Mouse (Mus musculus): ENCODE measurements around the gene Hist2h2be.
A peak's percentile ranks its signal among the peaks of the same experiment; 100 is the strongest.
"Not testable (repeated sequence)": the region's sequence is repeated elsewhere in the genome, so short reads cannot be mapped to it uniquely, and the experiment has no call there.

The Hist2h2be gene

DNA sequence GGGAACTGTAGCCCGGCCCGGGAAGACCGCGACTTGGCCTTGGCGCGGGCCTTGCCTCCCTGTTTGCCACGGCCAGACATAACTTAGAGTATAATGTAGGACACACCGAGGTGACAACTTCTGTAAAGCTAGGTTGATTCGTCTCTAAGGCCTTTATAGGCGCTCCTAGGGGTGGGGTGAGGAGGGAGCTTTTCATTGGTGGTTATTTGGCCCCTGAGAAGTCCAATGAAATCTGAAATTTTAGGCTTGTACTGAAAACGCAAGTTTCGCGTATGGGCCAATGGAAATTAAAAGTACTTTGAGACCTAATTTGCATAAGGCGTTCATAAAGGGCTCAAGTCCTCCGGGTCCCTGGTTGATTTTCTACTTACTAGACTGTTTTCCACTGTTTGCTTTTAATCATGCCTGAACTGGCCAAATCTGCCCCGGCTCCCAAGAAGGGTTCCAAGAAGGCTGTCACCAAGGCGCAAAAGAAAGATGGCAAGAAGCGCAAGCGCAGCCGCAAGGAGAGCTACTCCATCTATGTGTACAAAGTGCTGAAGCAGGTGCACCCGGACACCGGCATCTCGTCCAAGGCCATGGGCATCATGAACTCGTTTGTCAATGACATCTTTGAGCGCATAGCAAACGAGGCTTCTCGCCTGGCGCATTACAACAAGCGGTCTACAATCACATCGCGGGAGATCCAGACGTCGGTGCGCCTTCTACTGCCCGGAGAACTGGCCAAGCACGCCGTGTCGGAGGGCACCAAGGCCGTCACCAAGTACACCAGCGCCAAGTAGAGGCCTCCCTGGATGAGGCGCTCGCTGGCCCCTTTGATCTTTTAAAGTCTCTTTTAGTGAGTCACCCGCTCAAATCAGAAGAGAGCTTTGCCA lies at the start of gene Hist2h2be, which contains the start of gene Hist2h2ac:
Hist2h2be (plus strand) TSS at position 355 of the 875 bp plus-strand sequence.
Hist2h2ac (minus strand) TSS at position 116 of the 875 bp plus-strand sequence.
- no peak for DNase-seq (ENCODE audit: low read depth, low spot score)

GRCm38 (mm10) chr3:96171583-96172196 lies 49.2 kb upstream of the Hist2h2be start:
- no peak for DNase-seq (ENCODE audit: low read depth, low spot score)

DNA sequence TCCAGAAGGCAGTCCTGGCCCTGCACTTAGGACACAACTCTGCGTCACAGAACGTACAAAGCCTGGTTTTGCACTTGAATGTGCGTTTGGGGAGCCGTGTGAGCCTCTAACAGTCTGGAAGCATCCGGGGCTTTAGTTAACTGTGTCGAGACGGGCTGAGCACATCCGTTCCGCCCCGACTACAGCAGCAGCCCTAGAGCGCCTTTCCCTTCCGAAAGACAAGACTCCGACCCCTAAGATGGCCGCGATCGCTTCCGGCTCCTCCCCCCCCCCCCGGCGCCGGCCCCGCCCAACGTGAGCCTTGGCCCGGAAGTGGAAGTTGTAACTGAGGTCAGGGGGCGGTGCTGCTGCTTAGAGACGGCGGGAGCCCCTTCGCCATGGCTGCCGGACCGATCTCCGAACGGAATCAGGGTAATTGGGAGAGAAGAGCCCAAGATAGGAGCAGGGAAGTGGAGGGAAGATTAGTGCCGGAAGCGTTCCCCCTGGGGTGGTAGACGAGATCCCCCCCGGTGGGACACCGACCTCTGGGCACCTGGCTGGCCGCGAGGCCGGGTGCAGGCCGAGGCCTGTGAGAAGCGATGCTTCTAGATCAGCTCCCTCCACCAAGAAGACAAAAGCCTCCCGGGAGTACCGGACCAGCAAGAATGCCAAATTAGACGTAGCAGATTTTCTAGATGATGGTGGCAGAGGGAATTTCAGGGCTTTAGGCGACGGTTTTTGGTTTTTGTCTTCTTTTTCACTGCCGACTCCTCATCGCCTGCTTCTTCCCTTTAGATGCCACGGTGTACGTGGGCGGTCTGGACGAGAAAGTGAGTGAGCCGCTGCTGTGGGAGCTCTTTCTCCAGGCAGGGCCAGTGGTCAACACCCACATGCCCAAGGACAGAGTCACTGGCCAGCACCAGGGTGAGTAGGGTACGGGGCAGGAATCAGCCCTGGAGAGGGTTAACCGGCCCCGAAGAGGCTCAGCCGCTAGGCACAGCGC lies 48.4 kb upstream of the Hist2h2be start, which contains the start of gene Sf3b4:
Sf3b4 (plus strand) TSS at position 136 of the 982 bp plus-strand sequence.
- peak; percentile 77 for DNase-seq (ENCODE audit: low read depth, low spot score)

DNA sequence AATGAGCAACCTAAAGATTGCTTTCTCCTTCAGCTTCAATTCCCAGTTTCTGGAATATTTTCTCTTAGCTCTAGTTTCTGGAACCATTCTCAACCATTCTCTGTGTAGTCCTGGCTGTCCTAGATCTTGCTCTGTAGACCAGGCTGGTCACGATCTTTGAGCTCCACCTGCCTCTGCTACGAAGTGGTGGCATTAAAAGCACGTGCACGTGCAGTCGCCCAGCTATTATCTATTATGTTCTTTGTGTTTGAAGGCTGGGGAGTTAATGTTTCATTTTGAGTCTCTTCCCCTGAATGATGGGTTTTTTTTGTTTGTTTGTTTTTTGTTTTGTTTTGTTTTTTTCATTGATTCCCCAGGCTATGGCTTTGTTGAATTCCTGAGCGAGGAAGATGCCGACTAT lies 47.7 kb upstream of the Hist2h2be start:
- no peak for DNase-seq (ENCODE audit: low read depth, low spot score)

GRCm38 (mm10) chr3:96174042-96174441 lies 46.9 kb upstream of the Hist2h2be start:
- not testable (repeated sequence) for DNase-seq (ENCODE audit: low read depth, low spot score)

DNA sequence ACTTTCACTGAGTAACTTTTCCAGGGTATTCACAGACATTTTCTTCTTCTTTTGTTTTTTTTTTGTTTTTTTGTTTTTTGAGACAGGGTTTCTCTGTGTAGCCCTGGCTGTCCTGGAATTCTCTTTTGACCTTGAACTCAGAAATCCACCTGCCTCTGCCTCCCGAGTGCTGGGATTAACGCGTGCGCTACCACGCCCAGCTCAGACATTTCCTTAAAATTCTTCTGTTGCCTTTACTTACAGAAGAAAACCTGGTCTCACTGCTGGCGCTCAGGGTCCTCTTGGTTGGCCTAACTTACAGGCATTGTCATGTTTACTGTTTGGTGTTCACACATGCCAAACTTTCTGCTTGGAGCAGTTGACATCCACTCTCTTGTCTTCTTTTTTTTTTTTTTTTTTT lies 45.7 kb upstream of the Hist2h2be start:
- no peak for DNase-seq (ENCODE audit: low read depth, low spot score)

- no peak for DNase-seq (ENCODE audit: low read depth, low spot score)
These were observed 42.5 kb upstream of the Hist2h2be start for GRCm38 (mm10) chr3:96178427-96178826.

DNA sequence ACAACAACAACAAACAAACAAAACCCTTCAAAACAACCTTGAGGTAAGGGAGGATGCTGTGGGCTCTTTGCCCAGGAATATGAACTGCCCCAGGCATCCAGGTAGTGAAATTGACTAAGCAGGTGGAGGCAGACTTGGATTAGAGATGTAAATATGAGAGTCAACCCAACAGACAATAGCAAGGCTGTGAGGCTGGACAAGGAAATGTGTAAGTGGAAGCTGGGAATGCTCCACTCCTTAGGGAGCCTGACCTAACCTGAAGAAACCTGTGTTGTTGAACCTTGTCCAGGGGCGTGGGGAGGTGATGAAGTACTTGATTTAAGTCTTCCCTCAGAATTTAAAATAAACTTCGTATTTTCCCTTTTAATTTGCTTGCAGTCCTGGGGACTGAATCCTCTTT lies 42.0 kb upstream of the Hist2h2be start:
- no peak for DNase-seq (ENCODE audit: low read depth, low spot score)

GRCm38 (mm10) chr3:96179531-96179930 lies 41.4 kb upstream of the Hist2h2be start:
- no peak for DNase-seq (ENCODE audit: low read depth, low spot score)

DNA sequence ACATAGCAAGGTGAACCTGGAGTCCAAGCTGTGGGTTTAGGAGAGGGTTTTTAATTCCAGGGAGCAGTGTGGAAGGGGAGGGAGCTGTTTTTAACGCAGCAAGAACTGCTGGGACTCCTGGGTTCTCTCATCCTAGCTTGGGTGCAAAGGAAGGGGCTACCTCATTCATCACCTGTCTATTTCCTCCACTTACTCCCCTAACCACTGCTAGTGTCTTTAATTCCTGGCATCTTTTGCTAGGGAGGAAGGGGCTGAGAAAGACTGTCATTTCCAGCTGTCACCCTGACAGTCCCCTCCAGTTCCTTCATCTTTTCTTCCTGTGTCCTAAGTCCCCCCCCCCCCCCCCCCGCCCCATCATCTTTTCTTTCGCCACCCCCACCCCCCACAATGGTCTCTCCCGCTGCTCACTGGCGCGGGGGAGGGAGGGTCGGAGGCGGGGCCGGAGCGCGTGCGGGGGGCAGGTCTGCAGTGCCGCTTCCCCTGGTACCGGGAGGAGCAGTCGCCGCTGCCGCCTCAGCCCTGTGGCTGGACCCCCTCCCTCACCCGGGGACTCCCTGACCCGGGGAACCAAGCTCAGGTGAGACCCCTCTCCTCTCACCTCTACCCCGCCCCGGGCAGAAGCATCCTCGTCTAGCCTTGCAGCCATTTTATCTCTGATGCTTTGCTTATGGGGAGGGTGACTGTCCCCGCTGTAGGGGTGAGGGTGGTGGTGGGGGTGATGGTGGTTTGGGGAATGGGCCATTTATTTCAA lies 40.0 kb upstream of the Hist2h2be start, which contains the start of gene Sv2a:
Sv2a (plus strand) TSS at position 425 of the 751 bp plus-strand sequence.
- DNase-seq (ENCODE audit: low read depth, low spot score) = no peak

GRCm38 (mm10) chr3:96181510-96182381 lies 39.2 kb upstream of the Hist2h2be start:
- DNase-seq (ENCODE audit: low read depth, low spot score) = no peak

DNA sequence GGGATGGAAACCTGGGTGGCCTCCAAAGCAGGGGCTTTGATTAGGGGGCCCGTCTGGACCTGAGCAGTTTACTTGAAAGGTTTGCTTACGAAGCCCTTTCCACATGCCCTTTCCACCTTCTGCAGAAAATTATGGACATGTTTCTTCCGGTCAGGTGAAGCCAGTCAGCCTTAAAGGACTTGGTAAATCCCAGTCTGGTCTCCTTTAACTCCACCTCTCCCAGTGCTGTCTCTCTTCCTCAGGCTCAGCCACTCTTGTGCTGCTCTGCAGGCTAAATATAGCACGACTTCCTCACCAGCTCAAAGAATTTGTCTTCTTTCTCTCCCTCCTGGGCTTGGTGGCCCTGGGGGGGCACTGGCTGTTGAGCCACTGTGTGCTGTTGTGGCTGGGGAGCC lies 38.5 kb upstream of the Hist2h2be start:
- no peak for DNase-seq (ENCODE audit: low read depth, low spot score)

- DNase-seq (ENCODE audit: low read depth, low spot score) = no peak
These were observed 27.9 kb upstream of the Hist2h2be start for GRCm38 (mm10) chr3:96192977-96193376.

DNA sequence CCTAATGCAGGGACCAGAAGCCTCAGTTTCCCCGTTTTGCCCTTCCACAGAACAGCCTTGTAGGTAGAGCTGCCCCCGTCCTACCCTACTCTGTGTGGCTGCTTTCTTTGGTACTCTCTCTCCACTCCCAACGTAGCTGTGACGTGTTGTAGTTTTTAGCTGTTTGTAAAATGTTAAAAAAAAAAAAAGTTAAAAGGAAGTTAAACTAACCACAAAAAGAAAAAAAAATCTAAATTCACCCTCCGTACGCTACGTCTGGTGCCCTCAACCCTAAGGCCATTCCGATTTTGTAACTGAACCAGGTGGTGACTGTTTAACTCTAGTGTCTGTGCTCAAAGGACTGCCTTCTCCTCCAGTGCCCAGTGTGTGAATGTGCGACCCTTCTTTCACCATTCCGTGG lies 26.0 kb upstream of the Hist2h2be start:
- DNase-seq (ENCODE audit: low read depth, low spot score) = no peak

DNA sequence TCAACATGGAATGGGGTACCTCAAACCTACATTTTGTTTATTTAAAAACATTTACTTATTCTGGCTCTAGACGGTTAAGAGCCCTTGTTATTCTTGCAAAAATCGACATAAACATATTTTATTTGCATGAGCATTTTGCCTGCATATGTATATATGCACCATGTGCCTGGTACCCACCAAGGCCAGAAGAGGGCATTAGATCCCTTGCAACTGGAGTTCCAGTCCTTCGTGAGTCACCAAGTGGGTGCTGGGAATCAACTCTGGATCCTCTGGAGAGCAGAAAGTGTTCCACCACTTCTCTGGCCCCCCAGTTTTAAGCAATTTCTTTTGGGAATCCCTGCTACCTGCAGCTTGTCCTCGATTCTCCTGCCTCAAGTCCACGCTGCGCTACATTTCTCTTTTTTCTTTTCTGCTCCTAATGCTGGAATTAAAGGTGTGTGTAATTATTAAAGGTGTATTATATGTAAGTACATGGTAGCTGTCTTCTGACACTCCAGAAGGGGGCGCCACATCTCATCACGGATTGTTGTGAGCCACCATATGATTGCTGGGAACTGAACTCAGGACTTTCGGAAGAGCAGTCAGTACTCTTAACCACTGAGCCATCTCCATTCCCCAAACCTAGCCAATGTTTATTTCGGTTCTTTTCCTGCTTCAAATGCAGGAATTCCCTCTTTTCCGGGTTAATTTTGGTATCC lies 25.2 kb upstream of the Hist2h2be start:
- DNase-seq (ENCODE audit: low read depth, low spot score) = no peak

DNA sequence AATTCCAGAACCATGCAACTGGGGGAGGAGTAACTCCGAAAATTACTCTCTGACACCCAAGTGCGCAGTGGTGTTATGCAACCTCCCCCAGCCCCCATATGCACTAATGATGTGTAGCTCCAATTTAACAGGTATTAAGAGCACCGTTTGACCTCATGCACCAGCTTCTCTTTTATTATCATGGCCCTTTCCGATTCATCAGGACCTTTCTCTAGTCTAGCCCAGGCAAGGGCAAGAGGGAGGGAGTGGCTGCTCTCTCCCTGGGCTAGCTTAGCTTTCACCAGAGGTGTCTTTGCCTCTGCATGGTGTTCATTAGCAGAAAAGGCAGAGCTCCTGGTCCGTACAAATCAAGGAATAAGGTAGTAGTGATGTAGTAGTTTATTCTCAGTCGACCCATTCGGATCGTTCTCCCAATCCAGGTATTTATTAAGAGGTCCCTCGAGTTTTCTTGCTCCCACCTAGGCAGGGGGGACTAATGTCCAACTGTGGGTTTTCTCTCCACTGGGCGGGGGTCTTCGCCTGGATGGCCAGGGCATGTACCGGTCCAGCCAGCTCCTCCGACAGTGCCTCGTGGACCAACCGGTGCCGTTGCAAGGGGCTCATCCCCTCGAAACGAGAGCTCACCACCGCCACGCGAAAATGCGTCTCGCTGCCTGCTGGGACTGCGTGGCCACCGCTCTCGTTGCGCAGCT lies 24.3 kb upstream of the Hist2h2be start:
- no peak for DNase-seq (ENCODE audit: low read depth, low spot score)

DNA sequence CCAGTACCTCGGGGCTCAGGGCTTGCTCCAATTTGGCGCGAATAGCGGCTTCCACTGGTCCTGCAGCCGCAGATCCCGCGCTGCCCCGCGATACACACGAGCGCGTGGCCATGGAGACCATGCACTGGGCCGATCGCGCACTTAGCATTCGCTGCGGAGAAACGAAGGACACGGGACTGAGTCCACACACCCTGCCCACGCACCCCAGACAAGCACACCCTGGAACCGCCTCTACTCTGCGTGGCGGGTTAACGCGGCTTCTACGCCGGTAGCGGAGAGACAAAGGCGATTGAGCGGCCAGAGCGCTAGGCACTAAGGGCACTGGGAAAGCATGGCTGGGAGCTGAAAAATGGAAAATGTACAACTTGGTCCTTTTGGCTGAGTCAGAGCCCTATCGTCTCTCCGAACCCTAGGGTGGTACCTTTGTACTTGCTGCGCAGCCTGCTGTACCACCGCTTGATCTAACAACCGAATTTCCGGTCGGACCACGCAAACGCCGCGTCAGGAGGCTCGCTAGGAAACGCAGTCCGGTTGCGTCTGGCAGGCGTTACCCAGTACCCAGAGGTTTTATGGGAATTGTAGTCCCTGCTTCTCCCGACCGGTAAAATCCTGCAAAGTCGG lies 23.7 kb upstream of the Hist2h2be start:
- DNase-seq (ENCODE audit: low read depth, low spot score) = no peak

GRCm38 (mm10) chr3:96198181-96198580 lies 22.7 kb upstream of the Hist2h2be start:
- DNase-seq (ENCODE audit: low read depth, low spot score) = no peak
